Mouse (Mus musculus) cerebellum, postnatal 4 days (tissue): ENCODE measurements around the gene Rabif.

ENCODE experiments used
- DNase-seq, 2 experiments: peaks; one replicate each; pipeline ENCODE4 v3.0.0; 2022; ENCODE audit warnings: low spot score in 2 of 2, mixed read lengths in 1 of 2

The Rabif gene

GRCm38 (mm10) chr1:134552396-134552795 is 57.9 kb downstream of the Rabif start:
- DNase-seq = no peak

GRCm38 (mm10) chr1:134555240-134555870 is 60.9 kb downstream of the Rabif start:
- no peak for DNase-seq

GRCm38 (mm10) chr1:134555871-134556670 is 61.6 kb downstream of the Rabif start:
- peak; percentile 40 to 60 for DNase-seq

- DNase-seq = peak; percentile 86 to 93
Measured at GRCm38 (mm10) chr1:134556671-134557218, 62.3 kb downstream of the Rabif start.
